Mouse (Mus musculus) forebrain, embryonic 13.5 days (tissue): ENCODE results near the gene Slco3a1. TPM values are rescaled to one million over a fixed set of nuclear protein-coding genes. Genes with fewer than 3 reads are reported as not detected.

Source experiments
- ATAC-seq: fragments of 200-750 bp; cut with Nextera tagmentation; 2 replicates; pipeline ENCODE4 v1.8.0; 2017
- H3K27ac ChIP-seq: fragments of 300-500 bp; sonication (generic); 2 replicates; pipeline ENCODE4 v1.5.1; 2015; ENCODE audit warnings: inconsistent platforms, mild to moderate bottlenecking, moderate library complexity
- H3K27me3 ChIP-seq: fragments of 300-500 bp; sonication (generic); 2 replicates; pipeline ENCODE4 v1.6.1; 2015; ENCODE audit warnings: mild to moderate bottlenecking, inconsistent platforms
- H3K36me3 ChIP-seq: fragments of 300-500 bp; sonication (generic); 2 replicates; pipeline ENCODE4 v1.6.1; 2015; ENCODE audit warnings: mild to moderate bottlenecking, inconsistent platforms; ENCODE audit not compliant: poor library complexity, severe bottlenecking
- H3K4me1 ChIP-seq: fragments of 300-500 bp; sonication (generic); 2 replicates; pipeline ENCODE4 v1.6.1; 2015; ENCODE audit warnings: inconsistent platforms
- H3K4me2 ChIP-seq: fragments of 300-500 bp; sonication (generic); 2 replicates; pipeline ENCODE4 v1.6.1; 2015; ENCODE audit warnings: inconsistent platforms, mild to moderate bottlenecking, moderate library complexity
- H3K4me3 ChIP-seq: fragments of 300-500 bp; sonication (generic); 2 replicates; pipeline ENCODE4 v1.5.1; 2015; ENCODE audit warnings: mild to moderate bottlenecking, inconsistent platforms
- H3K9ac ChIP-seq: fragments of 300-500 bp; sonication (generic); 2 replicates; pipeline ENCODE4 v1.6.1; 2015; ENCODE audit warnings: mild to moderate bottlenecking, inconsistent platforms
- H3K9me3 ChIP-seq: fragments of 300-500 bp; sonication (generic); replicated peaks from 2 replicates; pipeline ENCODE4 v1.6.1; 2016; ENCODE audit warnings: inconsistent platforms
- WGBS: fragments of 180-500 bp; shearing (Covaris S2); methylation state at CpG from one replicate; pipeline ENCODE4 v1.1.7; 2015; 5-methylcytosine and 5-hydroxymethylcytosine counted together
- polyA plus RNA-seq: library from polyadenylated mRNA; unstranded; fragments of >200 nt; fragmentation: Nextera tagmentation; extraction: Ambion mirVana; gene quantifications from 2 replicates; pipeline ENCODE4 v1.2.1, GENCODE M21; 2015

The Slco3a1 gene
- polyA plus RNA-seq, 1 experiment from 2014 or later, result 14.0 TPM

- no peak overlapping the region for H3K27ac ChIP-seq
- no peak overlapping the region for H3K4me3 ChIP-seq
- no peak for ATAC-seq
- 0 out of 2 replicates have a peak, but pooled peaks cover 7% of the 10 kb centered on the region for H3K4me1 ChIP-seq
- WGBS, result 89% methylated on average over 5 of the region's 5 CpGs
- H3K36me3 ChIP-seq, result no peaks in the 10 kb centered on the region
- peaks cover 80% of the 10 kb centered on the region for H3K27me3 ChIP-seq
- H3K9me3 ChIP-seq, result no peaks in the 10 kb centered on the region
- no peak overlapping the region for H3K9ac ChIP-seq
- no peak overlapping the region for H3K4me2 ChIP-seq
Measured at GRCm38 (mm10) chr7:74499470-74499869, 55.1 kb downstream of the Slco3a1 start.

- Histone ChIP-seq H3K9ac (no peak overlapping the region), H3K36me3 (no peaks in the 10 kb centered on the region), H3K27ac (no peak overlapping the region), H3K4me1 (0 out of 2 replicates have a peak, but pooled peaks cover 7% of the 10 kb centered on the region), H3K4me2 (no peak overlapping the region), H3K27me3 (peaks cover 71% of the 10 kb centered on the region), H3K4me3 (no peak overlapping the region), H3K9me3 (no peaks in the 10 kb centered on the region)
- no peak for ATAC-seq
- 60% methylated on average over 4 of the region's 4 CpGs for WGBS
Measured at GRCm38 (mm10) chr7:74498266-74498980, 56.2 kb downstream of the Slco3a1 start.

GRCm38 (mm10) chr7:74497203-74497602, 57.4 kb downstream of the Slco3a1 start:
- ATAC-seq, result no peak
- H3K9me3 ChIP-seq, result no peaks in the 10 kb centered on the region
- H3K9ac ChIP-seq, result no peak overlapping the region
- no peak overlapping the region for H3K4me3 ChIP-seq
- H3K27me3 ChIP-seq, result peaks cover 61% of the 10 kb centered on the region
- 85% methylated on average over 2 of the region's 2 CpGs for WGBS
- H3K27ac ChIP-seq, result no peak overlapping the region
- 0 out of 2 replicates have a peak, but pooled peaks cover 7% of the 10 kb centered on the region for H3K4me1 ChIP-seq
- no peaks in the 10 kb centered on the region for H3K36me3 ChIP-seq
- H3K4me2 ChIP-seq, result no peak overlapping the region

- H3K4me2 ChIP-seq, result no peak overlapping the region
- no peak overlapping the region for H3K4me3 ChIP-seq
- 93% methylated on average over 2 of the region's 2 CpGs for WGBS
- H3K9me3 ChIP-seq, result no peaks in the 10 kb centered on the region
- H3K9ac ChIP-seq, result no peak overlapping the region
- no peaks in the 10 kb centered on the region for H3K36me3 ChIP-seq
- no peak overlapping the region for H3K27ac ChIP-seq
- no peaks in the 10 kb centered on the region for H3K4me1 ChIP-seq
- no peak for ATAC-seq
- H3K27me3 ChIP-seq, result peaks cover 53% of the 10 kb centered on the region
Measured at GRCm38 (mm10) chr7:74495451-74495850, 59.1 kb downstream of the Slco3a1 start.

- no peaks in the 10 kb centered on the region for H3K36me3 ChIP-seq
- no peaks in the 10 kb centered on the region for H3K4me1 ChIP-seq
- no peak for ATAC-seq
- 87% methylated on average over 1 of the region's 1 CpGs for WGBS
- no peak overlapping the region for H3K9ac ChIP-seq
- no peaks in the 10 kb centered on the region for H3K9me3 ChIP-seq
- H3K4me3 ChIP-seq, result no peak overlapping the region
- H3K27ac ChIP-seq, result no peak overlapping the region
- peaks cover 37% of the 10 kb centered on the region for H3K27me3 ChIP-seq
- no peak overlapping the region for H3K4me2 ChIP-seq
Measured at GRCm38 (mm10) chr7:74493775-74494174, 60.8 kb downstream of the Slco3a1 start.

GRCm38 (mm10) chr7:74491683-74492355, 62.8 kb downstream of the Slco3a1 start:
- ATAC-seq, result no peak
- no peak overlapping the region for H3K9ac ChIP-seq

GRCm38 (mm10) chr7:74488141-74488540, 66.4 kb downstream of the Slco3a1 start:
- Histone ChIP-seq H3K27ac (no peak overlapping the region), H3K4me1 (no peaks in the 10 kb centered on the region), H3K9me3 (no peaks in the 10 kb centered on the region), H3K4me2 (no peak overlapping the region), H3K4me3 (no peak overlapping the region), H3K9ac (no peak overlapping the region), H3K36me3 (no peaks in the 10 kb centered on the region), H3K27me3 (0 out of 2 replicates have a peak, but pooled peaks cover 2% of the 10 kb centered on the region)
- no peak for ATAC-seq
- WGBS, result 83% methylated on average over 3 of the region's 3 CpGs

More at GRCm38 (mm10) chr7:74491683-74492355, 62.8 kb downstream of the Slco3a1 start:
- peaks cover 17% of the 10 kb centered on the region for H3K27me3 ChIP-seq
- H3K4me3 ChIP-seq, result no peak overlapping the region
- no peaks in the 10 kb centered on the region for H3K9me3 ChIP-seq
- no peak overlapping the region for H3K4me2 ChIP-seq
- H3K27ac ChIP-seq, result no peak overlapping the region
- no peaks in the 10 kb centered on the region for H3K36me3 ChIP-seq
- WGBS, result 84% methylated on average over 9 of the region's 9 CpGs
- no peaks in the 10 kb centered on the region for H3K4me1 ChIP-seq

- H3K27ac ChIP-seq, result no peak overlapping the region
- no peak overlapping the region for H3K9ac ChIP-seq
- no peak overlapping the region for H3K4me2 ChIP-seq
- ATAC-seq, result no peak
- no peak overlapping the region for H3K4me3 ChIP-seq
- H3K4me1 ChIP-seq, result no peaks in the 10 kb centered on the region
- no peaks in the 10 kb centered on the region for H3K36me3 ChIP-seq
- H3K9me3 ChIP-seq, result no peaks in the 10 kb centered on the region
- 64% methylated on average over 3 of the region's 3 CpGs for WGBS
- 0 out of 2 replicates have a peak, but pooled peaks cover 2% of the 10 kb centered on the region for H3K27me3 ChIP-seq
Measured at GRCm38 (mm10) chr7:74487727-74488126, 66.9 kb downstream of the Slco3a1 start.

GRCm38 (mm10) chr7:74486083-74486482, 68.5 kb downstream of the Slco3a1 start:
- H3K36me3 ChIP-seq, result no peaks in the 10 kb centered on the region
- WGBS, result 83% methylated on average over 4 of the region's 4 CpGs
- no peak for ATAC-seq

GRCm38 (mm10) chr7:74485669-74486068, 68.9 kb downstream of the Slco3a1 start:
- H3K4me2 ChIP-seq, result no peak overlapping the region
- no peak overlapping the region for H3K27ac ChIP-seq
- H3K36me3 ChIP-seq, result no peaks in the 10 kb centered on the region
- H3K4me1 ChIP-seq, result no peaks in the 10 kb centered on the region
- H3K27me3 ChIP-seq, result 0 out of 2 replicates have a peak, but pooled peaks cover 1% of the 10 kb centered on the region
- no peaks in the 10 kb centered on the region for H3K9me3 ChIP-seq
- WGBS, result 85% methylated on average over 2 of the region's 2 CpGs
- ATAC-seq, result no peak
- no peak overlapping the region for H3K4me3 ChIP-seq
- no peak overlapping the region for H3K9ac ChIP-seq

More at GRCm38 (mm10) chr7:74486083-74486482, 68.5 kb downstream of the Slco3a1 start:
- no peaks in the 10 kb centered on the region for H3K4me1 ChIP-seq
- no peak overlapping the region for H3K4me3 ChIP-seq
- no peak overlapping the region for H3K27ac ChIP-seq
- H3K4me2 ChIP-seq, result no peak overlapping the region
- H3K9ac ChIP-seq, result no peak overlapping the region
- H3K27me3 ChIP-seq, result 0 out of 2 replicates have a peak, but pooled peaks cover 2% of the 10 kb centered on the region
- no peaks in the 10 kb centered on the region for H3K9me3 ChIP-seq

- Histone ChIP-seq H3K27me3 (no peaks in the 10 kb centered on the region), H3K9me3 (no peaks in the 10 kb centered on the region), H3K4me2 (no peak overlapping the region), H3K9ac (no peak overlapping the region), H3K36me3 (no peaks in the 10 kb centered on the region), H3K4me1 (no peaks in the 10 kb centered on the region), H3K27ac (no peak overlapping the region), H3K4me3 (no peak overlapping the region)
- 90% methylated on average over 2 of the region's 2 CpGs for WGBS
- no peak for ATAC-seq
Measured at GRCm38 (mm10) chr7:74484024-74484385, 70.6 kb downstream of the Slco3a1 start.

- no peak overlapping the region for H3K4me3 ChIP-seq
- H3K27ac ChIP-seq, result no peak overlapping the region
- H3K9me3 ChIP-seq, result no peaks in the 10 kb centered on the region
- H3K9ac ChIP-seq, result no peak overlapping the region
- no peaks in the 10 kb centered on the region for H3K27me3 ChIP-seq
- no peak for ATAC-seq
- WGBS, result 90% methylated on average over 3 of the region's 3 CpGs
- H3K4me1 ChIP-seq, result 0 out of 2 replicates have a peak, but pooled peaks cover 5% of the 10 kb centered on the region
- no peak overlapping the region for H3K4me2 ChIP-seq
- no peaks in the 10 kb centered on the region for H3K36me3 ChIP-seq
Measured at GRCm38 (mm10) chr7:74483294-74484023, 71.1 kb downstream of the Slco3a1 start.
